Mouse (Mus musculus): ENCODE data around the gene Ccdc167.

Gene Ccdc167

DNA sequence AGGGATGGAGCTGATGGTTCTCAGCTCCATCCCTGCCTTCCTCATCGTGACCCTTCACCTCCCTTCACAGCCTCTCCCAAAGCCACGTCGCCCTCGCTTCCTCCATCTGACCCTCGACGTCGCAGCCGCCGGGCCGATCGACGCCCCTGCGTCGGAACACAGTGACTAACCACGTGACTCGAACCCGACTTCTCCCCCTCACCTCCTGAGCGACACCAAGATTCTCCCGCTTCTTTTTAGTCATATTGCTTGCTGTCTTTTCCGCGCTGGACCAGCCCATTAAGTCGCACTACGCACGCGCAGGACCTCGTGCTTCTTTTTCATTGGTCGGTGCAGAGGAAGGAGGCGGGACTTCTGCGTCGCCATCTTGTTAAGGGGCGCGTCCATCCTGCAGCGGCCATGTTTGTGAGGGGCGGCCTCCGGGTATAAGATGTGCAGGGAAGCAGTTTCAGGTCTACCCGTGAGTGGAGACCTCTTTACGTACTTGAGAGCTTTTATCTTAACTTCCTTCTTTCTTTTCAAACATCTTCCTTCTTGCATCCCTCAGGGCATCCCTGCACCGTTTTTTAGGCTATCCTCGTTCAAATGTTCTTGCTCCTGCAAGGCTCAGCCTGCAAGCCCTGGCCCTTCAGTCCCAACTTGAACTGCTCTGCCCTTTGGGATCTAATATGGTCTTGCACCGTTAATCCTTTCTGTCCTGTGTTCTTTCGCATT lies at the start of gene Ccdc167:
Gene Ccdc167 (minus strand): TSS at position 313 of the 714 bp plus-strand sequence.
- peak; percentile 98 for DNase-seq (ENCODE audit: low read depth)

DNA sequence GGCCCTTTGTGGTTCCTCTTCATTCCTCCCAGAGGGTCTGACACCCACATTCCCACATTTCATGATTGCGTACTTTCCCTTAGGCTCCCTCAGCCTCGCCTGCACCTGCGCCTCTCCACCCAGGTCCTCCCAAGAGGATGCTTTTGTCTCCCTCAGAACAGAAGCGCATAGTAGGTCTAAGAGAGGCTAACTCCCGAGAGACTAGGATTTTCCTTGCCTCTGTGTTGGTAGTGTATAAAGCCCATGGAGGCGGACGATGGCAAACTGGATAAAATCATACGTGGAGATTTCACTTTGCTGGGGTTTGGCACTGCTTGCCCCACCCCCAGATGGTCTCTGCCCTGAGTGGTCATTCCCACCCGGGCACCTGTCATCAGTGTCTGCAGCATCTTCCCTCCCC lies 48.5 kb upstream of the Ccdc167 start:
- no peak for DNase-seq (ENCODE audit: low read depth)

DNA sequence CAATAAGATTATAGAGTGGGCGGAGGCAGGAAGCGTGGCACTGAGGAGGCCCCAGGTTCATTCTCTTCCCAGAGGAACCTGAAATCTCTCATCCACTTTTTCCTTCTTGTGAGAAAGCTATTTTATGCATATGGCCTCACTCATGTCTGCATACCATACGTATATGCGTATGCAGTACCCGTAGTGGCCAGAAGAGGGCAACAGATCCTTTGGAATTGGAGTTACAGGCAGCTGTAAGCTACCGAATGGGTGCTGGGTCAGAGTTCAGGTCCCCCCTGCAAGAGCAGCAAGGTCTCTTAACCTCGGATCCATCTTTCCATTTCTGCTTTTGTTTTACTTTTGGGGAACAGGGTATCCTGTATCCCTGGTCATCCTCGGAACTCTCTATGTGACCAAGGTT lies 45.7 kb upstream of the Ccdc167 start:
- DNase-seq (ENCODE audit: low read depth), result peak; percentile 76

DNA sequence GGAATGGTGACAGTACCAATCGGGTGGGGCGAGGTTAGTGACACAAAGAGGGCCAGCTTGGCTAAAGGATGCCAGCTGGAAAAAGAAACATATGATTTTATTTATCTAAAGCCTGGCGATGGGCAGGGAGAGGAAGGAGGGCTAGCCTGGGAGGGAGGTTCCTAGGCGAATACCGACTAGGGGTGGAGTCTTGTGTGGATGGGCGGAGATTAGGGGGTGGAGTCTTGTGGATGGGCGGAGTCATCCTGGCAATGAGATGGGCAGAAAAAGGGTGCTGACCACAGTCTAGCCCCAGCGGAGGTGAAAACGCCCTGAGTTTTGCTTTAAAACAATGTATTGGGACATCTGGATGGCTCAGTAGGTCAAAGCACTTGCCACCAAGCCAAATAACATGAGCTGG lies 45.1 kb upstream of the Ccdc167 start:
- no peak for DNase-seq (ENCODE audit: low read depth)

DNA sequence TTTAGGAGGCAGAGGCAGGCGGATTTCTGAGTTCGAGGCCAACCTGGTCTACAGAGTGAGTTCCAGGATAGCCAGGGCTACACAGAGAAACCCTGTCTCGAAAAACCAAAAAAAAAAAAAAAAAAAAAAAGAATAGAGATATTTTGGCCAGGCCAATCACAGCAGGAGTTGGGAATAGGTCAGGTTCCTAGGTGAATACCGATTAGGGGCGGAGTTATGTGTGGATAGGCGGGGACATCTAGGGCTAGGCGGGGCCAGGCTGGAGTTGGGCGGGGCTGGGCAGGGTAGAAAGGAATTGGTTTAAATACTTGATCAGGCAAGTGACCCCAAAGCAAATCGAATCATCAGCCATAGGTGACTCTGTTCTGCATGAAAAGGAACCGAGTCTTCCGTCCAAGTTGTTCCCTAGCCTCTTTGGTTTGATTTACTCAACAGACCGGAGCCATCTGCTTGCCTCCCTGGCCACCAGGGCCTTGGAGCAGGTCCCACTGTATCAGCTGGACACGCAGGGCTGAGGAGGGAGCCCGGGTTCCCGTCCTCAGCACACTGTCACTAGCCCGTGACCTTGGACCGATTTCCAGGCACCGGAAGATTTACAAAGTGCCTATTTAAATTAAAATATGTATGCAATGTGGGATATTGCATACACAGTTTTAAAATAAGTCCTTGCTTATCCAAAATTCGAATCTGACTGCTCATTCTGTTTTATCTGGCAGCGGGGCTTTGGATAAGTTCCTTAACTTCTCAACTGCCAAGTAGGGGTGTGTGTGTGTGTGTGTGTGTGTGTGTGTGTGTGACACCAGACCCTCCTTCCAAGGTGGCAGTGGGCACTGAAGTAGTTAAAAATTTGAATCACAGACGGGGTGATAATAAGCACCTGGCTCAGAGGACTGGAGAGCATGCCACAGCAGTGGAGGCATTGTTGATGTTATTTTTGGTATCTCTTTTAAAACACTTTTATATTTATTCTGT lies 43.8 kb upstream of the Ccdc167 start:
- DNase-seq (ENCODE audit: low read depth), result no peak

DNA sequence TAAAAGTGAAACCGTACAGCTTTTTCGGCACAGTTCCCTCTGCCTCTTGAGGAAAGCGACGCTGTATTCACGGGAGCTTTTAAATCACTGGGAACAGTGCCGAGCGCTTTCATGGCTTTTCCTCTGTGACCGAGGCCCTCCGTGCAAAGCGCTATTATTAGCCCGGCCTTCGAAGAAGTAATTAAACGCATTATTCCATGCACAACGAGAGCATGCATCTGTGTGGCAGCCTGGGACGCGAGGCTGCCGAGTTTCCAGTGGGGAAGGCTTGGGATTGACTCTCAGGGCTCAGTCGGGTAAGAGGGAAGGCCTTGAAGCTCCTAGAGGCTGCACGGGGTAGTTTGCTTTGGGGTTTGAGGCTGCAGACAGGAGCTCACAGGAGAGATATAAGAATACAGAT lies 43.1 kb upstream of the Ccdc167 start:
- DNase-seq (ENCODE audit: low read depth), result no peak

DNA sequence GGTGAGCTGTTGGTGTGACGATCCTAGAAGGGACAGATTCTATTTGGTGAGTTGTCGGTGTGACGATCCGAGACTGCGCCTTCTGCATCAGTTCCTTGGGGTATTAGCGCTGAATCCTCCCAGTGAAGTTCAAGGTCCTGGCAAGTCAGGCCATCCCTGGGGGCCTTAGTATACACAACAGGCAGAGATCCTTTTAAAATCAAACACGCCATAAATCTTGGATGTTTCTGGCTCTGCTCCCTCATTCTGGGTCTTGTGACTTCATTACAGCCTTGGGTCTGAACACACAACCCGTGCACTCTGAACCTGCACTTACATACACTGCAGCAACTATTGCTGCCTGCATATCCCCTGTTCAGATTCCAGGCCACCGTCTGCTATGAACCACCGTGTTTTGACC lies 39.5 kb upstream of the Ccdc167 start:
- no peak for DNase-seq (ENCODE audit: low read depth)

DNA sequence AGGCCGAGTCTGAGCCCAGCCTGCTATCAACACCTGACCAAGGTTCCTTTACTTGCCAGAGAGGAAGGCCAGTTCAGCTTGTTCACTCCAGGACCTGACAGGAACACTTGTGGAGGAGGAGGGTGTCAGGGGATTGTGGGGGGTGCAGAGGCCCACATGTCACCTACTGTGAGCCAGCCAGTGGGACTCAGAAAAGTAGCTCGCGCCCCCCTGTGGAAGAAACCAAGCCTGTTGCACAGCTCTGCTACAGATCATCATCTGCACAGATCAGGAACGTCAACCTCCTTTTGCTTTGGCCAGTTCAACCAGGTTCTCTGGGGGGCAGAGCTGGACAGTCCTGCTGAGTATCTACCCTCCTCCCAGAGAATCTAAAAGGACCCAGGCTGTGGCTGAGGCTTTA lies 37.7 kb upstream of the Ccdc167 start:
- DNase-seq (ENCODE audit: low read depth), result no peak

DNA sequence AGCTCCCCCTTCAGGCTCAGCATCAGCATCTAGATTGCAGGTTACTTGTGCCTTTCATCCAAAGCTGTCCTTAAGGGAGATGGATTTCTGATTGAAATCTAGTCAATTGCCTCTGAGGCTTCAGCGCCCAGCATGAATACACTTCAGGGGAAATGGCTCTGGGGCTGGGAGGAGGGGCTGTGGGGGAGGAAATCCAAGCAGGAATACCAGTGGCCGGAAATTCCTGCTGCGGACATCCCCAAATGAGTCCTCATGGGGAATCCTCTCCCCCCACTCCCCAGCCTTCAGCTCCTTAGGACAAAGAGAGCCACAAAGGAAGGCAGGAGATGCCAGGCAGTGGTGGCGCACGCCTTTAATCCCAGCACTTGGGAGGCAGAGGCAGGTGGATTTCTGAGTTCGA lies 30.6 kb upstream of the Ccdc167 start:
- DNase-seq (ENCODE audit: low read depth), result no peak

DNA sequence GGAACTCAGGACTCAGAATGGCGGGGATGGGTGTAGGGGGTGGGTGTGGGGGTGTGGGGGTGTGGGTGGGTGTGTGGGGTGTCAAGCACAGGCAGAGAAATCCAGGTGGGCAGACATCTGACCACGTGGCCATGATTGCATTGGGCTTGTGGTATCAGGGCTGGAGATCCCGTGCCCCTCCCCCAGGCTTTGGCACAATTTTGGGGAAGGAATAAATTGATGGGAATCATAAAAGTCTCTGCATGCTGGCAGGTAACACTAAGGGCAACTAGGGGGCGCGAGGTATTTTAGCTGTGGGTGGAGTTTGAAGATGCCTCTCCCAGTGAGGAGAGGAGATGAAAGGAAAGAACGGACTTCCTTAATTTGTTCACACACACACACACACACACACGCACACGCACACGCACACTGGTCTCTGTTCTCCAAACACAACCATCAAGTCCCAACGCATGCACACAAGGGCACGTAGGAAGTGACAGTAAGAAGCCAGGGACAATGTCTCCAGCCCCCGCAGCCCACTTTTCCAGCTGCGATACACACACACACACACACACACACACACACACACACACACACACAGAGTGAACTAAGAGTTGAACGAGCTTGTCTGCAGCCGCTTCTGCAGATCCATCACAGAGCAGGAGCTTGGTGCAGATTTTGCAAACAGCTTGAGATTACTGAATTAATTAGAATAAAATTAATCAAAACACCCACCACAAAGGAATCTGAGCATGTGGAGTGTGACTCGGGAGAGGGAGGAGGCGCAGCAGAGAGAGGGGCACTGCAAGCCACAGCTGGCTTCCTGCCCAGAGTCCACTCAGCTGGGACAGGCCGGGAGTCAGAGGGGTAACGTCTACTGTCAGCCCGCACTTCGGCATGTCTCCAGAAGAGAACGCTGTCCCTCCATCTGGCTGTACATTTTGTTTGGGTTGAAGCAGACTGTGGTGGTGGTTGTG lies 21.3 kb upstream of the Ccdc167 start:
- DNase-seq (ENCODE audit: low read depth), result peak; percentile 27

DNA sequence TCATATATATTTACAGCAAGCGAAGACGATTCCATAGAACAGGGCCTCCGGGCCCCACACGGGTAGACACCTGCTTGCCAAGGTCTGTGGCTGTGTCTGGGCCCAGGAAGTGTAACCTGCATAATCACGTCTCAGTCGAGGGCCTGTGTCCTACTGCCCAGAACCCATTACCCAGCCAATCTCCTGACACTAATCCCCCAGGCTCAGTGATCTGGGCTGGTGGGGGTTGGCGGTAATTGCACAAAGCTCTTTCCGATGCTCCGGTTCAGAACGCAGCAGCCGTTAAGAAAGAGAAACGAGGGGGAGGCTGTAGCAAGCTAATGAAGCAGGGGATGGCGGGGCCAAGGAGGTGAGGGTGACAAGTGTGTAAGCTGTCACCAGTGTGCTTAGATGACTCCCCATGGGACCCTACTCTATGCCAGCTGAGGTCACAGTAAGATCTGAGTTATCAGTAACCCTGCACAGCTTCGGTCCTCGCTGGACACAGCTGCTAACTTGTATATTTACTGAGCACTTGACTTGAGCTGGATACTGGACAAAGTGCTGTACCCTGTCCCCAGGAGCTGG lies 19.7 kb upstream of the Ccdc167 start:
- no peak for DNase-seq (ENCODE audit: low read depth)

DNA sequence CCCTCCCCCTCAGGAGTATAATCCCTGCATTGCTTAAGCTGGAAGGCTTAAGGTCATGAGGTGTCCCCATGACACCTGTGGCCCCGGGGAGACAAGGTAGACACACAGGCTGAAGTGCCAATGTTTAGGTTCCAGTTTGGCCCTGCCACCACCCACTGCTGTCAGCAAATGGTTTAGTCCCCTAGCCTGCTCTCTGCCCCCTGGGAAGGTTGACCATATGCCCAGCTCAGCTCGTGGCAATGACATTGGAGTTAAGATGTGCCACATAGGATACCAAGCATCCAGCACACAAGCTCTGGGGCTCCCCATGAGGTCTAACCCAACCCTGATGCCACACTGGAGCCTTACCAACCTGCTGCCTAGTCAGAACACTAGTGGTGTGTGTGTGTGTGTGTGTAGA lies 15.7 kb upstream of the Ccdc167 start:
- DNase-seq (ENCODE audit: low read depth), result no peak

DNA sequence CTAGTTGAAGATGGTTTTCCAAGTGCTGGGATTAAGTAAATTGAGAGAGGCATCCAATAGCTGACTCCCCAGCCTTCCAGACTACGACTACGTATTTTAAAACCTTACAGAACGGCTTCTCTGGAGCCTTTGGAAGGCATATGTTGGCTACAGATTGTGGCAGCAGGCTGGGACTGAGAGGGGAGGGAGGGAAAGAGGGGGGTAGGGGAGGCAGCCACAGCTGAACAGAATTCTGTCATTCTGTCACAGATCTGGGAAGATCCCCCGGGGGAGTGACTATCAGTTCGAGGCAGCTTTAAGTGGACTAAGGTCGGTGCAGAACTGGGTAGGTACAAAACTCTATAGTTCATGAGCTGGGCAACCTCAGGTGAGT lies 15.1 kb upstream of the Ccdc167 start:
- no peak for DNase-seq (ENCODE audit: low read depth)

DNA sequence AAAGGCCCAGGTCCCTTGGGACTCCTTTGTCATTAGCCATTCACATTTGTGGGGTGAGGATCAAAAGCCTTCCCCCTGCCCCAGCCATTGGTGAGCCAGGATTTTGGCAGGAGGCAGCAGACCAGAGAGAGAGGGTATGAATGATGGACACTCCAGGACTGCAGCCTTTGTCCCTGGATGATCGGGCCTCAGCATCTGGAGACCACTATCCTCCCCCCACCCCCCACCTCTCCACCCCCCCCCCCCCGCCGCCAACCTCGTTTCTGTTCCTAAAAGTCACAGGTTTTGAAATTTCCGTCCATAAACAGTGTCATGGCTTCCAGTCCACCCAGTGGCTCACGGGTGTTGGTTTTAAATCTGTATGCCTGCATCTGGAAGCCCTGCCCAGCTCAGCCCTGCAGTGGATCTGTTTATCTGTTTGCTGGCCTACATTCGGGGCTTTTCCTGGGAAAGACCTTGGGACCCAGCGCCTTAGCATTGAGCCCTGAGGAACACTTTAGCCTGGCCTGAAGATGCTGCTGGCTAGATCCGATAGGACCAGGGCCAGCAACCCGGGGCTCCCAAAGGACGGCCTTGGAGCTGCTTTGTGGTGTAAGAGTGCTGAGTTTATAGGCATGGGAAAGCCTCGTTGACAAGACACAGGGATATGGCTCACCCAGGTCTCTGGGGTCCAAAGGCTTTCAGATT lies 14.6 kb upstream of the Ccdc167 start:
- DNase-seq (ENCODE audit: low read depth), result no peak

DNA sequence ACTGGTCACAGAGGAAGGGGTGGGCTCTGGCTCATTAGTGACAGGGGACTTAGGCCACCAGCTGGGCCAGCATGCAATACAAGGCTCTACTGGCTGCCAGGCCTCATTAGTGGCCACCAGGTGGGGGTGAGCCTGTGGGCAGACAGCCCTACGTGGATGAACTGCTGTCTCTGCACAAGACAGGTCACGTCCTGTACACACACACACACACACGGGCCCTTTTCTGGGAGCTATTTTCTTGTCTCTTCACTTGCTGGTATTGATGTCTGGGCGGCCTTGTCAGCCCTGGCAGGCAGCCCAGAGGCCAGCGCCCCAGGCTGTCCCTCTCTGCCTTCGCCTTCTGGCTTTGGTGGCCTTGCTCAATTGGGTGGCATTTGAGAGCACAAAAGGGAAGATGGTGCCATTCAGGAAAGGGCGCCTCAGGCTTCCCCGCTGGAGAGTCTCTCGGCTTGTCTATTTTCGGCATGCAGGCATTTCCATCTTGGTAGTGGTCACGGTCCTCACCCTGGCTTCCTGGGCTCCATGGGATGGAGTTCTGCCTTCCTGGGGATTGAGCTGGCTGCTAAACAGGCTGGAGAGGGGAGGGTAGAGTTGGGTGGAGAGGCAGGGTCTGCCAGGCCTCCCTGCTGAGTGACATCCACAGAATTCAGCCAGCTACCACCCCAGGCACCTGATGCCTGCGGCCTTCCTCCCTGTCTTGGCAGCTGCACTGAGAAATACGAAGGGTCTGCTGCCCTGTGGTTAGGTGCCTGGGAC lies 13.8 kb upstream of the Ccdc167 start:
- no peak for DNase-seq (ENCODE audit: low read depth)

DNA sequence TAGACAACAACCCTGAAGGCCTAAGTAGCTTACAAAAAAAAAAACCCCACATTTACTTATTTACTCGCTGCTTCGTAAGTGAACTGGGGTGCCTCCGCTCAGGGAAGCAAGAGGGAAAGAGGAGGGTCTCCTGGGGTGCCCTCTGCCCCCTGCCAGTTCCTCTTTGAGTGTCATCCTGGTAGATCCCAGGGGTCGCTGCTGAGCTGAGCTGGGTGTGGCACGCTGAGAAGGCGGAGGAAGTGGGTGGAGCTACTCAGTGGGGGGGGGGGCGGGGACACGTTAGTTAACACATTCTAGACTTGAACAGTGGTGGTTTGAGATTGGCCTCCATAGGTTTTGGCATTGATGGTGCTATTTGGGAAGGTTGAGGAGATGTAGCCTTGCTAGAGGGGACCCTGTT lies 11.2 kb upstream of the Ccdc167 start:
- DNase-seq (ENCODE audit: low read depth), result peak; percentile 48

DNA sequence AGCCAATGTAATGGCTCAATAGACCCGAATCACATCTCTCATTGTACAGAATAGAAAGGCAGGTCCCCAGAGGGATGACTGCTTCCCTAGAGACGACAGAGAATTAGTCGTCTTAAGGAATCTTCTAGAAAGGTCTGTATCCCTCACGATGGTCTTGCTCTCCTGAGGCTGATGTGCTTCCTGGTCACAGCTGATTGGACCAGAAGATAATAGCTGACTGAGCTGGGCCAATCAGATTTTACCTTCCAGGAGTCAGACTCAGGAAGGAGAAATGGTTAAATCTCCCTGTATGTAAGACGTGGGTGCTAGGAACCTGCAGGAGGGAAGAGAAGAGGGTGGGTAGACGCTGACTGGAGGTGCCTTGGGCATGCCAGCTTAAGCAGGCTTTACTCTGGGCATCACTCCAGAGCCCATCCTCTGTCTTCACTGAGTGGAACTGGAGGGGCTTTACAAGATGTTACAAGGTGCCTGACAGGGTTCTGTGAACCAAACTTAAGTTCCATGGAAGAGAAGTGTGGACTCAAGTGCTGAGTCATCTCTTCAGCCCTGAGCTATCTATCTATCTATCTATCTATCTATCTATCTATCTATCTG lies 8.3 kb upstream of the Ccdc167 start:
- DNase-seq (ENCODE audit: low read depth), result no peak

DNA sequence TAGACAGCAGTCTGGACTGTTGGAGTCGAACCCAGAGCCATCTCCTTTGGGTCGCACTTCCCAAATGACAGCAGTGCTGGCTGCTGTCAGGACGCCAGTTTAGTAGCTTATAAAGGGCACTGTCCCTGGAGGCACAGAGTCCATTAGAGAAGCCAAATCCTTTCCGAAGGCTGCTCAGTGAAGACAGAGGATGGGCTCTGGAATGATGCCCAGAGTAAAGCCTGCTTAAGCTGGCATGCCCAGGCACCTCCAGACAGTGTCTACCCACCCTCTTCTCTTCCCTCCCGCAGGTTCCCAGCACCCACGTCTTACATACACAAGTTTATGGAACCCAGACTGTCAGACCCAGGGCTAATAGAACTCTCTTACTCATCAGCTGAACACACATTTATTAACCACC lies 7.8 kb upstream of the Ccdc167 start:
- DNase-seq (ENCODE audit: low read depth), result no peak

DNA sequence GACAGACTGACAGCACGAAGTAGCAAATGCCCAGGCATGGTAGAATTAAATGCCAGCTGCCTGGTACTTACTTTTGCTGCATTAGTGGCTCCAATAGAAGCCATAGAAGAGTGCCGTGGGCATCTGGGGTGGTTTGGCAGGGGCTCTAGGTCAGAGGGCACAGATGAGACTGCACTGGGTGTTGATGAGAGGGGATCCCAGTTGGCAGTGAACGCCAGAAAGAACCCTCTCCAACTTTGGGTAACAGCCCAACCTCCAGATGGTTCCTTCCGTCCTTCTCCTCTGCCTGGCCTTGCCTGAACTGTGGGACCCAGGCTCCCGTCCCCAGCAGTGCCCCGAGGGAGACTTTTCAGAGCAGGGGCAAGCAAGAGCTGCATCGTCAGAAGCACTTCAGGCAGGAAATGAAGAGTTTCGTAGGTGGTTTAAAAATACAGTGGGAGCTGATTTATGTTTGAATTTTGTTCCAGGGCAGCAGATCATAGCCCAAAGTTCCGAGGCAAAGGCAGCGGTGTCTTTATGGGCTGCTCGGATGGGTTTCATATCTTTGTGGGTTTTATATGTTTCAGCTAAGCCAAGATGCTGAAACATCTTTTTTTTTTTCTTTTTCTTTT lies 4.0 kb upstream of the Ccdc167 start:
- no peak for DNase-seq (ENCODE audit: low read depth)

All from 416B (cell line).